Mouse (Mus musculus) bone marrow macrophage, adult 2 months (primary cell): ENCODE results near the gene Fbl.

ENCODE experiments used
- CTCF ChIP-seq: IDR thresholded peaks from 2 replicates; pipeline ENCODE4 v1.5.1; 2012; ENCODE audit warnings: low read depth, mild to moderate bottlenecking, low read length, moderate library complexity
- POLR2A ChIP-seq: IDR thresholded peaks from 2 replicates; pipeline ENCODE4 v1.6.1; 2012; ENCODE audit warnings: mild to moderate bottlenecking, low read depth, low read length, borderline replicate concordance

GRCm38 (mm10) chr7:28182320-28182719 lies 12.8 kb downstream of the Fbl start:
- TF ChIP-seq CTCF: no peak
- no peak for TF ChIP-seq POLR2A
